In the genomic region with DNA sequence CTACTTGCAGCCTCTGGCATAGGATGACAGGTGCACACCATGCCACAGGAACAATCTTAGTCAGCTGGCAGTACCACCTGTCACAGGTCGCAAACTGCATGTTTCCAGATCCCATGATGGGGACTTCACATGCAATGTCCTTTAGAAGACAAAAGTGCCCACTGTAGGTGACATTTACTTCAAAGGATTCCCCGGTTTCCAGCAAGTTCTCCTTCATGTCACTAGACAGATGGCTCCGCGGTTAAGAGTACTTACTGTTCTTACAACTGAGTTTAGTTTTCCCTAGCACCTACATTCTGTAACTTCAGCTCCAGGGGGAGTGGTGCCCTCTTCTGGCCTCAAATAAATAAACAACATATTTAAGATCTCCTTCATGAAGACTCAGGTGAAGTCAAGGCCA, we compare ENCODE assay signal across 11 mouse cellular contexts. TPM values are rescaled to one million over a fixed set of nuclear protein-coding genes. Genes with fewer than 3 reads are reported as not detected.
DNase-seq lines count a peak whose midpoint lies in the region; ATAC-seq lines count a peak whose summit lies in the region.
"Had no signal": no experiment of that assay in that cellular context is flagged by ENCODE, and none has a peak within 500 bp of the region (broad histone marks: within the 10 kb centered on the region; RNA-seq: fewer than 3 reads in every experiment).

No protein-coding gene starts in this region.

- 74% methylated on average over 4 of the region's 4 CpGs for WGBS in kidney, embryonic 15.5 days
- WGBS in embryonic facial prominence, embryonic 10.5 days: 91% methylated on average over 4 of the region's 4 CpGs

- peaks cover 33% of the 10 kb centered on the region for H3K36me3 ChIP-seq in kidney, embryonic 15.5 days
- H3K36me3 ChIP-seq in embryonic facial prominence, embryonic 10.5 days (replicated peaks): peaks cover 70% of the 10 kb centered on the region

- no peaks in the 10 kb centered on the region for H3K4me1 ChIP-seq in kidney, embryonic 15.5 days
- no peaks in the 10 kb centered on the region for H3K4me1 ChIP-seq in embryonic facial prominence, embryonic 10.5 days
- H3K4me1 ChIP-seq: embryonic facial prominence, embryonic 12.5 days; intestine, embryonic 15.5 days; neural tube, embryonic 13.5 days had no signal

- peak; percentile 33 for DNase-seq in kidney, adult 9 months
- DNase-seq in thymus, postnatal 14 days: peak; percentile 10
- DNase-seq in thymus, postnatal 25 days: no peak
- peak; percentile 78 for DNase-seq in cerebellum, adult 9-10 months
- no peak for DNase-seq in embryonic facial prominence, embryonic 10.5 days (ENCODE audit: low spot score)
- no peak for DNase-seq in layer of hippocampus, adult 8-10 months (ENCODE audit: low spot score in 2 of 2)

- no peak overlapping the region for H3K27ac ChIP-seq in kidney, embryonic 15.5 days
- H3K27ac ChIP-seq in embryonic facial prominence, embryonic 10.5 days (replicated peaks): no peak overlapping the region
- H3K27ac ChIP-seq: embryonic facial prominence, embryonic 12.5 days; intestine, embryonic 15.5 days; liver, embryonic 15.5 days; neural tube, embryonic 13.5 days had no signal

- H3K9ac ChIP-seq in kidney, embryonic 15.5 days: no peak overlapping the region
- H3K9ac ChIP-seq: embryonic facial prominence, embryonic 12.5 days; intestine, embryonic 15.5 days; liver, embryonic 15.5 days; neural tube, embryonic 13.5 days had no signal

- no peak for ATAC-seq in kidney, embryonic 15.5 days (replicated peaks; ENCODE audit: low FRiP score)
- ATAC-seq: intestine, embryonic 15.5 days had no signal

- H3K9me3 ChIP-seq in kidney, embryonic 15.5 days (replicated peaks): no peaks in the 10 kb centered on the region
- no peaks in the 10 kb centered on the region for H3K9me3 ChIP-seq in embryonic facial prominence, embryonic 10.5 days
- H3K9me3 ChIP-seq: embryonic facial prominence, embryonic 12.5 days; intestine, embryonic 15.5 days; liver, embryonic 15.5 days; neural tube, embryonic 13.5 days had no signal

- no peak overlapping the region for H3K4me2 ChIP-seq in kidney, embryonic 15.5 days
- H3K4me2 ChIP-seq: embryonic facial prominence, embryonic 12.5 days; intestine, embryonic 15.5 days; liver, embryonic 15.5 days; neural tube, embryonic 13.5 days had no signal

- no peaks in the 10 kb centered on the region for H3K27me3 ChIP-seq in kidney, embryonic 15.5 days
- no peaks in the 10 kb centered on the region for H3K27me3 ChIP-seq in embryonic facial prominence, embryonic 10.5 days (replicated peaks; ENCODE audit: low read depth, poor library complexity, severe bottlenecking)
- H3K27me3 ChIP-seq: embryonic facial prominence, embryonic 12.5 days; intestine, embryonic 15.5 days; liver, embryonic 15.5 days; neural tube, embryonic 13.5 days had no signal

- H3K4me3 ChIP-seq in kidney, embryonic 15.5 days (replicated peaks): no peak overlapping the region
- H3K4me3 ChIP-seq in embryonic facial prominence, embryonic 10.5 days: no peak overlapping the region
- H3K4me3 ChIP-seq: embryonic facial prominence, embryonic 12.5 days; intestine, embryonic 15.5 days; liver, embryonic 15.5 days; neural tube, embryonic 13.5 days had no signal

RNA-seq across cellular contexts. Expression of a gene that starts 18.4 kb away (rescaled TPM):
- 19.9 and 20.9 TPM in 2 replicates for polyA plus RNA-seq in kidney, embryonic 15.5 days (2015; fragmentation: Nextera tagmentation; extraction: Ambion mirVana)
- polyA plus RNA-seq in embryonic facial prominence, embryonic 10.5 days (2016; fragmentation: Nextera tagmentation; extraction: Ambion mirVana): 25.0 and 25.4 TPM in 2 replicates
- total RNA-seq in layer of hippocampus, adult 8-10 months (2022): 100 to 1,000 TPM in 2 of 4 experiments, 10 to 100 TPM in 2; 97.1 to 101 (median 99.7) TPM

RNA-seq across cellular contexts. Expression of a gene that starts 31.4 kb away (rescaled TPM):
- polyA plus RNA-seq in kidney, embryonic 15.5 days (2015; fragmentation: Nextera tagmentation; extraction: Ambion mirVana): 639 and 659 TPM in 2 replicates
- polyA plus RNA-seq in embryonic facial prominence, embryonic 10.5 days (2016; fragmentation: Nextera tagmentation; extraction: Ambion mirVana): 686 and 696 TPM in 2 replicates
- total RNA-seq in layer of hippocampus, adult 8-10 months (2022): 100 to 1,000 TPM; 517 to 564 (median 525) TPM

RNA-seq across cellular contexts. Expression of a gene that starts 47.2 kb away (rescaled TPM):
- polyA plus RNA-seq in kidney, embryonic 15.5 days (2015; fragmentation: Nextera tagmentation; extraction: Ambion mirVana): 4.3 and 5.2 TPM in 2 replicates
- polyA plus RNA-seq in embryonic facial prominence, embryonic 10.5 days (2016; fragmentation: Nextera tagmentation; extraction: Ambion mirVana): 4.4 and 5.0 TPM in 2 replicates
- total RNA-seq in layer of hippocampus, adult 8-10 months (2022): 100 to 1,000 TPM; 147 to 191 (median 153) TPM

Comparison
In these comparisons a context has a peak if more than half of its experiments do, and no peak if none do; other contexts are left out.
1. DNase-seq: peak in kidney, adult 9 months (single experiment), thymus, postnatal 14 days (single experiment) and cerebellum, adult 9-10 months (single experiment); none in thymus, postnatal 25 days (single experiment), embryonic facial prominence, embryonic 10.5 days (single experiment) and layer of hippocampus, adult 8-10 months (0 of 2).